Mouse (Mus musculus): ENCODE measurements at regions not wholly inside any gene's neighbourhood (a gene's known extent, or its start where the extent isn't known, plus 50 kb on each side); places are given as distances from the start of the nearest gene placed in this dataset.

GRCm38 (mm10) chr12:54472407-54472806, 184.0 kb downstream of the Sptssa start:
- ATAC-seq (ENCODE audit: insufficient read depth, low FRiP score), result no peak
- no peak overlapping the region for H3K9ac ChIP-seq (ENCODE audit: low read length)
- H3K27me3 ChIP-seq (ENCODE audit: control insufficient read depth, insufficient read depth, low read length), result 0 out of 2 replicates have a peak, but pooled peaks cover 4% of the 10 kb centered on the region
- no peak overlapping the region for H3K4me3 ChIP-seq (replicated peaks; ENCODE audit: low read length)
- no peak overlapping the region for H3K4me2 ChIP-seq (ENCODE audit: low read depth, low read length)
- H3K9me3 ChIP-seq (replicated peaks; ENCODE audit: control insufficient read depth, low read length), result no peaks in the 10 kb centered on the region
- 66% methylated on average over 3 of the region's 3 CpGs for WGBS
- H3K4me1 ChIP-seq (ENCODE audit: control insufficient read depth, insufficient read depth, low read length), result no peaks in the 10 kb centered on the region
- H3K27ac ChIP-seq (ENCODE audit: low read length), result no peak overlapping the region
- no peaks in the 10 kb centered on the region for H3K36me3 ChIP-seq (ENCODE audit: control insufficient read depth, insufficient read depth, low read length)

- H3K27me3 ChIP-seq (ENCODE audit: control insufficient read depth, insufficient read depth, low read length), result no peaks in the 10 kb centered on the region
- no peak overlapping the region for H3K4me2 ChIP-seq (ENCODE audit: low read depth, low read length)
- no peak overlapping the region for H3K9ac ChIP-seq (ENCODE audit: low read length)
- no peak overlapping the region for H3K4me3 ChIP-seq (replicated peaks; ENCODE audit: low read length)
- H3K27ac ChIP-seq (ENCODE audit: low read length), result no peak overlapping the region
- no peaks in the 10 kb centered on the region for H3K36me3 ChIP-seq (ENCODE audit: control insufficient read depth, insufficient read depth, low read length)
- H3K9me3 ChIP-seq (replicated peaks; ENCODE audit: control insufficient read depth, low read length), result no peaks in the 10 kb centered on the region
- 79% methylated on average over 2 of the region's 2 CpGs for WGBS
- no peaks in the 10 kb centered on the region for H3K4me1 ChIP-seq (ENCODE audit: control insufficient read depth, insufficient read depth, low read length)
- no peak for ATAC-seq (ENCODE audit: insufficient read depth, low FRiP score)
Observed at GRCm38 (mm10) chr12:54467635-54468034, 188.7 kb downstream of the Sptssa start.

- Histone ChIP-seq H3K27me3 (ENCODE audit: control insufficient read depth, insufficient read depth, low read length) (no peaks in the 10 kb centered on the region), H3K4me1 (ENCODE audit: control insufficient read depth, insufficient read depth, low read length) (peaks cover 2% of the 10 kb centered on the region), H3K27ac (ENCODE audit: low read length) (peak overlapping the region; percentile 62; the same call in 1 of the 2 replicates), H3K36me3 (ENCODE audit: control insufficient read depth, insufficient read depth, low read length) (no peaks in the 10 kb centered on the region), H3K9me3 (replicated peaks; ENCODE audit: control insufficient read depth, low read length) (no peaks in the 10 kb centered on the region), H3K9ac (ENCODE audit: low read length) (0 out of 2 replicates have a peak overlapping the region, but pooled peaks have one; percentile 24), H3K4me3 (replicated peaks; ENCODE audit: low read length) (no peak overlapping the region), H3K4me2 (ENCODE audit: low read depth, low read length) (no peak overlapping the region)
- WGBS, result 53% methylated on average over 7 of the region's 7 CpGs
- ATAC-seq (ENCODE audit: insufficient read depth, low FRiP score), result peak; percentile 80; the same call in 1 of the 2 replicates
Observed at GRCm38 (mm10) chr12:54463806-54464205, 192.6 kb downstream of the Sptssa start.

- 78% methylated on average over 3 of the region's 3 CpGs for WGBS
- Histone ChIP-seq H3K27ac (ENCODE audit: low read length) (no peak overlapping the region), H3K9me3 (replicated peaks; ENCODE audit: control insufficient read depth, low read length) (no peaks in the 10 kb centered on the region), H3K4me2 (ENCODE audit: low read depth, low read length) (no peak overlapping the region), H3K36me3 (ENCODE audit: control insufficient read depth, insufficient read depth, low read length) (no peaks in the 10 kb centered on the region), H3K27me3 (ENCODE audit: control insufficient read depth, insufficient read depth, low read length) (no peaks in the 10 kb centered on the region), H3K4me1 (ENCODE audit: control insufficient read depth, insufficient read depth, low read length) (peaks cover 2% of the 10 kb centered on the region), H3K9ac (ENCODE audit: low read length) (no peak overlapping the region), H3K4me3 (replicated peaks; ENCODE audit: low read length) (no peak overlapping the region)
- ATAC-seq (ENCODE audit: insufficient read depth, low FRiP score), result no peak
Observed at GRCm38 (mm10) chr12:54461411-54461810, 195.0 kb downstream of the Sptssa start.

- Histone ChIP-seq H3K4me3 (replicated peaks; ENCODE audit: low read length) (no peak overlapping the region), H3K27me3 (ENCODE audit: control insufficient read depth, insufficient read depth, low read length) (no peaks in the 10 kb centered on the region), H3K36me3 (ENCODE audit: control insufficient read depth, insufficient read depth, low read length) (no peaks in the 10 kb centered on the region), H3K27ac (ENCODE audit: low read length) (peak overlapping the region; percentile 21; the same call in 1 of the 2 replicates), H3K4me2 (ENCODE audit: low read depth, low read length) (no peak overlapping the region), H3K9ac (ENCODE audit: low read length) (no peak overlapping the region), H3K4me1 (ENCODE audit: control insufficient read depth, insufficient read depth, low read length) (peaks cover 2% of the 10 kb centered on the region), H3K9me3 (replicated peaks; ENCODE audit: control insufficient read depth, low read length) (no peaks in the 10 kb centered on the region)
- WGBS, result 55% methylated on average over 7 of the region's 7 CpGs
- no peak for ATAC-seq (ENCODE audit: insufficient read depth, low FRiP score)
Observed at GRCm38 (mm10) chr12:54460135-54460523, 196.2 kb downstream of the Sptssa start.

GRCm38 (mm10) chr12:54459462-54460134, 196.8 kb downstream of the Sptssa start:
- peak; percentile 53 for ATAC-seq (ENCODE audit: insufficient read depth, low FRiP score)
- Histone ChIP-seq H3K27ac (ENCODE audit: low read length) (peak overlapping the region; percentile 21; the same call in 1 of the 2 replicates), H3K9me3 (replicated peaks; ENCODE audit: control insufficient read depth, low read length) (no peaks in the 10 kb centered on the region), H3K4me2 (ENCODE audit: low read depth, low read length) (no peak overlapping the region), H3K36me3 (ENCODE audit: control insufficient read depth, insufficient read depth, low read length) (no peaks in the 10 kb centered on the region), H3K9ac (ENCODE audit: low read length) (no peak overlapping the region), H3K4me3 (replicated peaks; ENCODE audit: low read length) (no peak overlapping the region), H3K4me1 (ENCODE audit: control insufficient read depth, insufficient read depth, low read length) (peaks cover 2% of the 10 kb centered on the region), H3K27me3 (ENCODE audit: control insufficient read depth, insufficient read depth, low read length) (no peaks in the 10 kb centered on the region)
- 48% methylated on average over 11 of the region's 11 CpGs for whole genome bisulfite sequencing

- Histone ChIP-seq H3K36me3 (ENCODE audit: control insufficient read depth, insufficient read depth, low read length) (no peaks in the 10 kb centered on the region), H3K27me3 (ENCODE audit: control insufficient read depth, insufficient read depth, low read length) (no peaks in the 10 kb centered on the region), H3K4me1 (ENCODE audit: control insufficient read depth, insufficient read depth, low read length) (no peaks in the 10 kb centered on the region; the same call in 1 of the 2 replicates), H3K4me3 (replicated peaks; ENCODE audit: low read length) (no peak overlapping the region), H3K27ac (ENCODE audit: low read length) (no peak overlapping the region), H3K9me3 (replicated peaks; ENCODE audit: control insufficient read depth, low read length) (no peaks in the 10 kb centered on the region), H3K9ac (ENCODE audit: low read length) (no peak overlapping the region), H3K4me2 (ENCODE audit: low read depth, low read length) (no peak overlapping the region)
- no peak for ATAC-seq (ENCODE audit: insufficient read depth, low FRiP score)
- 87% methylated on average over 8 of the region's 8 CpGs for WGBS
Observed at GRCm38 (mm10) chr12:54456731-54457130, 199.6 kb downstream of the Sptssa start.

GRCm38 (mm10) chr12:54454606-54455005, 201.8 kb downstream of the Sptssa start:
- no peak for ATAC-seq (ENCODE audit: insufficient read depth, low FRiP score)
- WGBS, result 75% methylated on average over 10 of the region's 10 CpGs
- Histone ChIP-seq H3K27ac (ENCODE audit: low read length) (no peak overlapping the region), H3K4me2 (ENCODE audit: low read depth, low read length) (no peak overlapping the region), H3K4me1 (ENCODE audit: control insufficient read depth, insufficient read depth, low read length) (no peaks in the 10 kb centered on the region), H3K9ac (ENCODE audit: low read length) (no peak overlapping the region), H3K4me3 (replicated peaks; ENCODE audit: low read length) (no peak overlapping the region), H3K36me3 (ENCODE audit: control insufficient read depth, insufficient read depth, low read length) (no peaks in the 10 kb centered on the region), H3K27me3 (ENCODE audit: control insufficient read depth, insufficient read depth, low read length) (no peaks in the 10 kb centered on the region), H3K9me3 (replicated peaks; ENCODE audit: control insufficient read depth, low read length) (no peaks in the 10 kb centered on the region)

- no peaks in the 10 kb centered on the region for H3K36me3 ChIP-seq (ENCODE audit: control insufficient read depth, insufficient read depth, low read length)
- no peak overlapping the region for H3K27ac ChIP-seq (ENCODE audit: low read length)
- no peak overlapping the region for H3K4me3 ChIP-seq (replicated peaks; ENCODE audit: low read length)
- WGBS, result 44% methylated on average over 4 of the region's 4 CpGs
- H3K9me3 ChIP-seq (replicated peaks; ENCODE audit: control insufficient read depth, low read length), result no peaks in the 10 kb centered on the region
- no peaks in the 10 kb centered on the region for H3K4me1 ChIP-seq (ENCODE audit: control insufficient read depth, insufficient read depth, low read length)
- no peak overlapping the region for H3K4me2 ChIP-seq (ENCODE audit: low read depth, low read length)
- no peak overlapping the region for H3K9ac ChIP-seq (ENCODE audit: low read length)
- no peaks in the 10 kb centered on the region for H3K27me3 ChIP-seq (ENCODE audit: control insufficient read depth, insufficient read depth, low read length)
- no peak for ATAC-seq (ENCODE audit: insufficient read depth, low FRiP score)
Observed at GRCm38 (mm10) chr12:54453343-54453742, 203.0 kb downstream of the Sptssa start.

Data from stomach, embryonic 16.5 days (tissue).